ENCODE assay signal across 19 mouse cellular contexts in genomic region chr1:177260796-177261195, GRCm38 (mm10). TPM values are rescaled to one million over a fixed set of nuclear protein-coding genes. Genes with fewer than 3 reads are reported as not detected.
DNase-seq lines count a peak whose midpoint lies in the region; ATAC-seq and TF ChIP-seq lines count a peak whose summit lies in the region.
"Had no signal": no experiment of that assay in that cellular context is flagged by ENCODE, and none has a peak within 500 bp of the region (broad histone marks: within the 10 kb centered on the region; RNA-seq: fewer than 3 reads in every experiment).

No protein-coding gene starts in this region.

- no peak for ATAC-seq in limb, embryonic 13.5 days (ENCODE audit: low FRiP score, low read depth)
- no peak for ATAC-seq in limb, embryonic 14.5 days (ENCODE audit: low FRiP score, low read depth)
- no peak for ATAC-seq in midbrain, embryonic 16.5 days
- ATAC-seq: intestine, embryonic 16.5 days; lung, postnatal 0 days; midbrain, embryonic 15.5 days had no signal

- no peak overlapping the region for H3K9ac ChIP-seq in limb, embryonic 13.5 days
- no peak overlapping the region for H3K9ac ChIP-seq in limb, embryonic 14.5 days (ENCODE audit: low read depth, low read length, severe bottlenecking)
- H3K9ac ChIP-seq in midbrain, embryonic 16.5 days (ENCODE audit: low read depth, low read length): no peak overlapping the region
- H3K9ac ChIP-seq: heart, embryonic 12.5 days; hindbrain, embryonic 14.5 days; limb, embryonic 12.5 days; midbrain, embryonic 15.5 days; neural tube, embryonic 12.5 days had no signal

- peaks cover 30% of the 10 kb centered on the region for H3K4me1 ChIP-seq in limb, embryonic 13.5 days
- H3K4me1 ChIP-seq in limb, embryonic 10.5 days: peaks cover 14% of the 10 kb centered on the region
- H3K4me1 ChIP-seq in limb, embryonic 14.5 days (ENCODE audit: control insufficient read depth, insufficient read depth, low read length): peaks cover 16% of the 10 kb centered on the region
- H3K4me1 ChIP-seq in midbrain, embryonic 16.5 days (ENCODE audit: control insufficient read depth, insufficient read depth, low read length): peaks cover 8% of the 10 kb centered on the region

- no peaks in the 10 kb centered on the region for H3K27me3 ChIP-seq in limb, embryonic 13.5 days
- no peaks in the 10 kb centered on the region; the same call in 1 of the 2 replicates for H3K27me3 ChIP-seq in limb, embryonic 10.5 days (ENCODE audit: low read depth, poor library complexity, severe bottlenecking)
- no peaks in the 10 kb centered on the region for H3K27me3 ChIP-seq in limb, embryonic 14.5 days (ENCODE audit: control insufficient read depth, insufficient read depth, low read length)
- H3K27me3 ChIP-seq in midbrain, embryonic 16.5 days (ENCODE audit: control insufficient read depth, insufficient read depth, low read depth, low read length): no peaks in the 10 kb centered on the region
- H3K27me3 ChIP-seq: heart, embryonic 12.5 days; limb, embryonic 12.5 days; midbrain, embryonic 15.5 days; neural tube, embryonic 12.5 days had no signal

- DNase-seq in limb, embryonic 10.5 days (ENCODE audit: low spot score): no peak
- peak; percentile 39 for DNase-seq in NIH3T3 (ENCODE audit: low read depth)
- peak; percentile 14 for DNase-seq in limb, embryonic 14.5 days (ENCODE audit: low spot score)
- DNase-seq in adrenal gland, postnatal 14 days: no peak
- DNase-seq in adrenal gland, postnatal 25 days: no peak
- DNase-seq: adrenal gland, adult 8-10 months; cerebellum, postnatal 10 days; heart, adult 11 months; heart, postnatal 14 days; right cerebral cortex, adult 18-20 months had no signal

- H3K27ac ChIP-seq in limb, embryonic 13.5 days: no peak overlapping the region
- no peak overlapping the region for H3K27ac ChIP-seq in limb, embryonic 10.5 days
- H3K27ac ChIP-seq in limb, embryonic 14.5 days (replicated peaks; ENCODE audit: low read depth, low read length): no peak overlapping the region
- H3K27ac ChIP-seq in midbrain, embryonic 16.5 days (ENCODE audit: low read length): no peak overlapping the region
- H3K27ac ChIP-seq: hindbrain, embryonic 14.5 days; limb, embryonic 12.5 days; midbrain, embryonic 15.5 days; neural tube, embryonic 12.5 days had no signal

- WGBS in limb, embryonic 13.5 days: 35% methylated on average over 4 of the region's 4 CpGs
- WGBS in limb, embryonic 10.5 days: 83% methylated on average over 4 of the region's 4 CpGs
- WGBS in limb, embryonic 14.5 days: 32% methylated on average over 4 of the region's 4 CpGs
- 68% methylated on average over 4 of the region's 4 CpGs for WGBS in midbrain, embryonic 16.5 days

- H3K36me3 ChIP-seq in limb, embryonic 13.5 days: no peaks in the 10 kb centered on the region
- no peaks in the 10 kb centered on the region for H3K36me3 ChIP-seq in limb, embryonic 10.5 days
- no peaks in the 10 kb centered on the region for H3K36me3 ChIP-seq in limb, embryonic 14.5 days (ENCODE audit: control insufficient read depth, insufficient read depth, low read length)
- no peaks in the 10 kb centered on the region for H3K36me3 ChIP-seq in midbrain, embryonic 16.5 days (ENCODE audit: control insufficient read depth, insufficient read depth, low read length)
- H3K36me3 ChIP-seq: heart, embryonic 12.5 days; limb, embryonic 12.5 days; midbrain, embryonic 15.5 days; neural tube, embryonic 12.5 days had no signal

- no peak overlapping the region for H3K4me3 ChIP-seq in limb, embryonic 13.5 days
- no peak overlapping the region for H3K4me3 ChIP-seq in limb, embryonic 10.5 days
- H3K4me3 ChIP-seq in limb, embryonic 14.5 days (replicated peaks; ENCODE audit: low read length): no peak overlapping the region
- H3K4me3 ChIP-seq in midbrain, embryonic 16.5 days (ENCODE audit: low read depth, low read length): no peak overlapping the region
- H3K4me3 ChIP-seq: heart, embryonic 12.5 days; limb, embryonic 12.5 days; midbrain, embryonic 15.5 days; neural tube, embryonic 12.5 days had no signal

- no peak for TF ChIP-seq POLR2A in limb, embryonic 14.5 days (IDR thresholded peaks at IDR 0.05; ENCODE audit: borderline replicate concordance, extremely low read depth, insufficient read depth, insufficient read length)

- 0 out of 2 replicates have a peak overlapping the region, but pooled peaks have one; percentile 11 for H3K4me2 ChIP-seq in limb, embryonic 13.5 days (replicated peaks)
- no peak overlapping the region for H3K4me2 ChIP-seq in limb, embryonic 14.5 days (replicated peaks; ENCODE audit: low read depth, low read length, severe bottlenecking)
- H3K4me2 ChIP-seq in midbrain, embryonic 16.5 days (ENCODE audit: low read length): no peak overlapping the region
- H3K4me2 ChIP-seq: heart, embryonic 12.5 days; hindbrain, embryonic 14.5 days; limb, embryonic 12.5 days; midbrain, embryonic 15.5 days; neural tube, embryonic 12.5 days had no signal

- no peaks in the 10 kb centered on the region for H3K9me3 ChIP-seq in limb, embryonic 13.5 days
- H3K9me3 ChIP-seq in limb, embryonic 10.5 days (replicated peaks): no peaks in the 10 kb centered on the region
- H3K9me3 ChIP-seq in limb, embryonic 14.5 days (ENCODE audit: control insufficient read depth, low read length): no peaks in the 10 kb centered on the region
- no peaks in the 10 kb centered on the region for H3K9me3 ChIP-seq in midbrain, embryonic 16.5 days (replicated peaks; ENCODE audit: control insufficient read depth, low read length, poor library complexity, severe bottlenecking)
- H3K9me3 ChIP-seq: heart, embryonic 12.5 days; limb, embryonic 12.5 days; midbrain, embryonic 15.5 days; neural tube, embryonic 12.5 days had no signal

RNA-seq across cellular contexts. Expression of gene Akt3, which starts 2.8 kb away (rescaled TPM):
- 6.8 and 7.1 TPM in 2 replicates for polyA plus RNA-seq in limb, embryonic 13.5 days (2015; fragmentation: Nextera tagmentation; extraction: Ambion mirVana)
- 6.2 and 7.1 TPM in 2 replicates for polyA plus RNA-seq in limb, embryonic 10.5 days (2016; fragmentation: Nextera tagmentation; extraction: Ambion mirVana)
- 14.5 and 15.3 TPM in 2 replicates for polyA plus RNA-seq in limb, embryonic 14.5 days (2012; rRNA removed)
- 7.2 and 9.1 TPM in 2 replicates for polyA plus RNA-seq in limb, embryonic 14.5 days (2014; fragmentation: Nextera tagmentation; extraction: Ambion mirVana)
- 21.9 and 23.5 TPM in 2 replicates for polyA plus RNA-seq in midbrain, embryonic 16.5 days (2015; fragmentation: Nextera tagmentation; extraction: Ambion mirVana)
- total RNA-seq in adrenal gland, postnatal 14 days (2021): 26.9 and 33.3 TPM in 2 replicates
- 20.7 and 33.5 TPM in 2 replicates for total RNA-seq in adrenal gland, postnatal 25 days (2021)

Comparison
In these comparisons a context has a peak if more than half of its experiments do, and no peak if none do; other contexts are left out.
1. DNase-seq: peak in NIH3T3 (single experiment) and limb, embryonic 14.5 days (single experiment); none in limb, embryonic 10.5 days (single experiment), adrenal gland, postnatal 14 days (single experiment) and adrenal gland, postnatal 25 days (single experiment).